Mouse (Mus musculus) neural tube, embryonic 12.5 days (tissue): Measurements from ENCODE around the gene Ing5. TPM values are rescaled to one million over a fixed set of nuclear protein-coding genes. Genes with fewer than 3 reads are reported as not detected.
A peak's percentile ranks its signal among the peaks of the same experiment; 100 is the strongest.
"Not testable (repeated sequence)": the region's sequence is repeated elsewhere in the genome, so short reads cannot be mapped to it uniquely, and the experiment has no call there.

ENCODE experiments used
- ATAC-seq: fragments of 200-750 bp; cut with Nextera tagmentation; 2 replicates; pipeline ENCODE4 v1.8.0; 2017; ENCODE audit warnings: low read depth, mild to moderate bottlenecking, moderate TSS enrichment, moderate library complexity; ENCODE audit not compliant: low FRiP score
- H3K27ac ChIP-seq: fragments of 300-500 bp; sonication (generic); 2 replicates; pipeline ENCODE4 v1.5.1; 2016
- H3K27me3 ChIP-seq: fragments of 300-500 bp; sonication (generic); replicated peaks from 2 replicates; pipeline ENCODE4 v1.6.1; 2016; ENCODE audit warnings: mild to moderate bottlenecking
- H3K36me3 ChIP-seq: fragments of 300-500 bp; sonication (generic); 2 replicates; pipeline ENCODE4 v1.6.1; 2016; ENCODE audit warnings: mild to moderate bottlenecking
- H3K4me1 ChIP-seq: fragments of 300-500 bp; sonication (generic); 2 replicates; pipeline ENCODE4 v1.6.1; 2016
- H3K4me2 ChIP-seq: fragments of 300-500 bp; sonication (generic); replicated peaks from 2 replicates; pipeline ENCODE4 v1.6.1; 2016; ENCODE audit warnings: mild to moderate bottlenecking
- H3K4me3 ChIP-seq: fragments of 300-500 bp; sonication (generic); 2 replicates; pipeline ENCODE4 v1.5.1; 2016
- H3K9ac ChIP-seq: fragments of 300-500 bp; sonication (generic); 2 replicates; pipeline ENCODE4 v1.6.1; 2016; ENCODE audit warnings: mild to moderate bottlenecking
- H3K9me3 ChIP-seq: fragments of 300-500 bp; sonication (generic); 2 replicates; pipeline ENCODE4 v1.6.1; 2016; ENCODE audit warnings: mild to moderate bottlenecking
- WGBS: fragments of 180-500 bp; shearing (Covaris S2); methylation state at CpG from one replicate; pipeline ENCODE4 v1.1.7; 2016; 5-methylcytosine and 5-hydroxymethylcytosine counted together
- polyA plus RNA-seq: library from polyadenylated mRNA; unstranded; fragments of >200 nt; fragmentation: Nextera tagmentation; extraction: Ambion mirVana; gene quantifications from 2 replicates; pipeline ENCODE4 v1.2.1, GENCODE M21; 2016

The Ing5 gene
- 12.4 and 14.0 TPM in 2 replicates for polyA plus RNA-seq

DNA sequence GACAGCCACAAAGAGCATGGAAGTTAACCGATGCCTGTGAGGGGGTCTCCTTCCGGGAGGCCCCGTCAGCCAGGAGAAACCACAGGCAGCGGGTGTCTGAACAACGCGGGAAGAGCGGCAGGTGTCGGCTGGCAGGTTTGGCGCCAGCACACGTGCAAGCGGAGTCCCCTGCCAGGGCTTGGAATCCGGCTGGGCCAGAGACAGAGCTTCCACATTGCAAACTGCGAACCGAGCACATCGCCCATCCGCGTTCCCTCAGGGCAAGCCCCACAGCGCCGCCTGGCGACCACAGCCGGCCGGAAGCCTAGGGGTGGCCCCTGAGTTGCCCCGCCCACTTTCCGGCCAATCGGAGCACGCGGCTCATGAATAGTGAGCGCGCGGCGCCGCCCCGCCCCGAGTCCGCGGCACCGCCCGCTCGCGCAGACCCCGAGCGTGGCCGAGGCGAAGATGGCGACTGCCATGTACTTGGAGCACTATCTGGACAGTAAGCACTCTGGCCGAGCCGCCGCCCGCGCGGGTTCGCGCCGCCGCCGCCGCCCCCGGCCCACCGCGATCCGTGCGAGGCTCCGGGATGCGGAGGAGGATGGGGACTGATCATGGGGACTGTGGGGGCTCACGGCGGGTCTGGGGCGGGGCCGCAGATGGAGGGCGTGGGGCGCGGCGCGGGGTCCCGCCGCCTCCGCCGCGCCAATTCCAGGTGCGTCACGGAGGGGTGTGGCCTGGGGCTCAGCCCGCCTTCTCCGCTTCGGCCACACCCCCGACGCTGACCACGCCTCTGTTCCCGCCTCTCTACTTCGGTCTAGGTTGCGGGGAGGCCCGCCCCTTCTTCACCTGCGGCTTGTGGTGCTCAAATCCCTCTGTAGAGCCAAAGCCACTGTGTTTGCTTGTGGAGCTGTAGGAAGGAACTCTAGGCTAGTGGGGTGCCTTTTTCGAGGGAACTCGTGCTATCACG lies at the start of gene Ing5:
Gene Ing5 (plus strand): TSS at position 410 of the 952 bp plus-strand sequence.
- peak; percentile 97 for ATAC-seq
- Histone ChIP-seq H3K4me2 (peak within 1 kb of the TSS; percentile 83), H3K4me1 (peaks cover 19% of the 10 kb centered on the region), H3K27me3 (no peaks in the 10 kb centered on the region), H3K4me3 (peak within 1 kb of the TSS; percentile 83), H3K27ac (peak within 1 kb of the TSS; percentile 92), H3K9ac (peak within 1 kb of the TSS; percentile 84), H3K36me3 (peaks cover 34% of the 10 kb centered on the region), H3K9me3 (no peaks in the 10 kb centered on the region)
- under 1% methylated on average over 91 of the region's 94 CpGs for WGBS

DNA sequence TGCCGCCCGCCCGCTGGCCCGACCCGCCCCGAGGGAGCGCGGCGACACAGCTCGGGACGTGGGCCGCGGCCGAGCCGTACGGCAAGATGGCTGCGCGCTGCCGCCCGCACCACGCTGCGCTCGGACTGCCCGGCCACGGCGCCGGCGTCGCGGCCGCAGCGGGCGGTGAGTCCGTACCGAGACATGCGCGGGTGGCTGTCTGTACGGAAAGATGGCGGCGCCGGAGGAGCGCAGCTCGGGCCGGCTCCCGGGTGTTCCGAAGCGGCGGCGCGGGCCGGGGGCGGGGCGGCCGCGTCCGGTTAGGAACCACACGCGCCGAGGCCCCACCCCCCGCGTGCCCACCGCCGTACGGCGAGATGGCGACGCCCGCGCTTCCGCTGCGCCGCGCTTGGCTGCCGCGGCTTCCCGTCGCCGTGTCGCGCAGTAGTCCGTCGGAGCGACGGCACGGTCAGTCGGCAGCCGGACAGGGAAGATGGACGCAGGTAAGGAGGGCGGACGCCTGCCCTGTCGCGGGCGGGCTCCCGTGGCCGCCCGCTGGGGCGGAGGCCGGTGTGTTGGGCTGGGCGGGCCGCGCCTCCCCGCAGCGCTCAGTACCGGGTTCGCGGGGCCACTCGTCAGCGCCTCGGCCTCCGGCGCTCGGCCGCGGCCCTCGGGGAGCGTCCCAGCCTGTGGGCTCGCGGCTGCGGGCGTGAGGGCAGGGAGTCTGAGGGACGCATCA lies 49.0 kb upstream of the Ing5 start, which contains the start of gene Thap4:
Gene Thap4 (minus strand): TSS at position 292 of the 718 bp plus-strand sequence.
- peak; percentile 91 for ATAC-seq
- Histone ChIP-seq H3K27ac (peak within 1 kb of the TSS; percentile 82), H3K9me3 (no peaks in the 10 kb centered on the region), H3K4me3 (peak within 1 kb of the TSS; percentile 95), H3K9ac (peak within 1 kb of the TSS; percentile 89), H3K27me3 (no peaks in the 10 kb centered on the region), H3K36me3 (peaks cover 10% of the 10 kb centered on the region), H3K4me1 (peaks cover 18% of the 10 kb centered on the region), H3K4me2 (peak within 1 kb of the TSS; percentile 91)
- under 1% methylated on average over 108 of the region's 121 CpGs for WGBS

DNA sequence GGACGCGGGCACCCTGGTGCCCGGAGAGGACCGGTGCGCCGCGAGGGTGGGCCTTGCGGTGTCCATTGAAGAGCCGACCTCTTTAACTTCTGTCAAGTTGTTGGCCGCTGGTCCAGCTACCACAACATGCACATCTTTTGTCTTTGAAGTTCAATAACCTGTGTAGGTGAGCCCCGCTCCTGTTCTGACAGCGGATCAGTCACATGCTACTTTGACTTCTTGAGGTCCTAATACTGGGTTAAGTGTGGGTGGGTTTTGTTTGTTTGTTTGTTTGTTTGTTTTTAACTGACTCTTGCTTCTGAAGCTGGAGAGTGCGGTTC lies 48.5 kb upstream of the Ing5 start:
- peak overlapping the region; percentile 91 for H3K4me2 ChIP-seq
- WGBS: under 1% methylated on average over 13 of the region's 13 CpGs
- H3K4me1 ChIP-seq: peaks cover 18% of the 10 kb centered on the region
- no peaks in the 10 kb centered on the region for H3K9me3 ChIP-seq
- H3K9ac ChIP-seq: peak overlapping the region; percentile 89
- H3K27ac ChIP-seq: peak overlapping the region; percentile 82; the same call in 1 of the 2 replicates
- peak overlapping the region; percentile 95 for H3K4me3 ChIP-seq
- H3K36me3 ChIP-seq: peaks cover 4% of the 10 kb centered on the region
- H3K27me3 ChIP-seq: no peaks in the 10 kb centered on the region
- ATAC-seq: no peak

DNA sequence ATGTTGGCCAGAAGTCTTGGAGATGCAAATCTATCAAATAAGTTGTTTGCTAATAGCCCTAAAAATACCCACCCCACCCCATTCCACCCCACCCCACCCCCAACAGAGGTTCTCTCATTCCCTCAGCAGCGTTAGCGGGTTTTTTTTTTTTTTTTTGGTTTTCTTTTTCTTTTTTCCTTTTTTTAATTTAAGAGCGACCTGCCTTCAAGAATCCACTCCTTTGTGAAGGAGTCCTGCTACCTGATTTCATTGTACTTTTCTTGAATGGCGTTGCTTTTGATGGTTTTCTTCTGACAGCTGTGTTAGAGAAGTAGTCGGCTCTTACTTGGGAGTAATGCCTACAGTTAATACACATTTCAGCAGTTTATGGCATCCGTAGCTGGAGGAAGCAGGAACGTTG lies 48.1 kb upstream of the Ing5 start:
- no peaks in the 10 kb centered on the region for H3K9me3 ChIP-seq
- H3K4me2 ChIP-seq: peak overlapping the region; percentile 91
- peaks cover 18% of the 10 kb centered on the region for H3K4me1 ChIP-seq
- peak overlapping the region; percentile 89 for H3K9ac ChIP-seq
- WGBS: 33% methylated on average over 7 of the region's 7 CpGs
- no peaks in the 10 kb centered on the region for H3K27me3 ChIP-seq
- no peak overlapping the region for H3K27ac ChIP-seq
- peaks cover under 1% of the 10 kb centered on the region; the same call in 1 of the 2 replicates for H3K36me3 ChIP-seq
- no peak for ATAC-seq
- peak overlapping the region; percentile 95 for H3K4me3 ChIP-seq

DNA sequence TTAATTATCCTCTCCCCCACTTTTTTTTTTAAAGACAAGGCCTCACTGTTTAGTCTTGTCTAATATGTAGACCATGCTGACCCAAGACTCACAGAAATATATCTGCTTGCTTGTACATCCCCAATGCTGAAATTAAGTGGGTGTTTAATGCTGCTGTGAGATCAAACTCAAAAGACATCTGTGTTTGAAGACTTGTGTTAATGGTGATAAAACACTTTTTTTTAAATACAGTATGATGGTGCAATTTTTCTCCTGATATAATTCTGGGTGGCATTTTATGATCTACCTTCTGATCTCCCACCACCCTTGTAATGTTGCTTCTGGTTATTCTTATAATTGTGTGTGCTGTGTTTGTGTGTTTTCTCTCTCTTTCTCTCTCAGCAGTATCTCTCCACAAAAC lies 47.6 kb upstream of the Ing5 start:
- Histone ChIP-seq H3K9ac (no peak overlapping the region), H3K27ac (no peak overlapping the region), H3K4me2 (peak overlapping the region; percentile 91; the same call in 1 of the 2 replicates), H3K4me1 (peaks cover 18% of the 10 kb centered on the region), H3K4me3 (no peak overlapping the region), H3K36me3 (no peaks in the 10 kb centered on the region), H3K27me3 (no peaks in the 10 kb centered on the region), H3K9me3 (no peaks in the 10 kb centered on the region)
- ATAC-seq: no peak

DNA sequence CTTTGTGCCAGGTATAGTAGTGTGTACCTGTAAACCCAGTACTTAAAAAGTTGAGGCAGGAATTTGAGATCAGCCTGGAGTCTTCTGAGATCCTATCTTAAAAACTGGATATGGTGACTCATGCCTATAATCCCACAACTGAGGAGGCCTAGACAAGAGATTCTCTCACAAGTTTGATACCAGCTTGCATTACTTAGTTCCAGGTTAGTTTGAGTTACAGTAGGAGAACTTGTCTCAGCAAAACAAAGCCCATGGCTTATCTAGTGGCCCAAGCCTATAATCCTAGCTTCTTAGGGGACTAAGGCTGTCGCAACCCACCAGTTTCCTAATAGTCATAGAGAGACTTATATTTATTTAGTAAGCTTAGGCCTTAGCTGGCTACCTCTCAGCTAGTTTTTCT lies 43.7 kb upstream of the Ing5 start:
- Histone ChIP-seq H3K27me3 (no peaks in the 10 kb centered on the region), H3K4me2 (no peak overlapping the region), H3K4me1 (peaks cover 10% of the 10 kb centered on the region), H3K4me3 (no peak overlapping the region), H3K36me3 (no peaks in the 10 kb centered on the region), H3K9ac (no peak overlapping the region), H3K9me3 (no peaks in the 10 kb centered on the region), H3K27ac (no peak overlapping the region)
- no peak for ATAC-seq
- WGBS: 100% methylated on average over 1 of the region's 1 CpGs

DNA sequence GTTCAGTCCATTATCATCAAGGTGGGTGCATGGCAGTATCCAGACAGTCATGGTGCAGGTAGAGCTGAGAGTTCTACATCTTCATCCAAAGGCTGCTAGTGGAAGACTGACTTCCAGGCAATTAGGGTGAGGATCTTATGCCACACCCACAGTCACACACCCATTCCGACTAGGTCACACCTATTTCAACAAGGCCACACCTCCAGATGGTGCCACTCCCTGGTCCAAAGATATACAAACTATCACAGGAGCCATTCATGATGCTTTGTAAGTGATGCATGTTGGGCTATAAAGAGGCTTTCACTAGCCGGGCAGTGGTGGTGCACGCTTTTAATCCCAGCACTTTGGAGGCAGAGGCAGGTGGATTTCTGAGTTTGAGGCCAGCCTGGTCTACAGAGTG lies 40.2 kb upstream of the Ing5 start:
- H3K27ac ChIP-seq, H3K9me3 ChIP-seq, H3K36me3 ChIP-seq, H3K27me3 ChIP-seq, H3K4me2 ChIP-seq, H3K4me3 ChIP-seq, ATAC-seq, H3K4me1 ChIP-seq, H3K9ac ChIP-seq: not testable (repeated sequence)
- WGBS: 93% methylated on average over 3 of the region's 3 CpGs

DNA sequence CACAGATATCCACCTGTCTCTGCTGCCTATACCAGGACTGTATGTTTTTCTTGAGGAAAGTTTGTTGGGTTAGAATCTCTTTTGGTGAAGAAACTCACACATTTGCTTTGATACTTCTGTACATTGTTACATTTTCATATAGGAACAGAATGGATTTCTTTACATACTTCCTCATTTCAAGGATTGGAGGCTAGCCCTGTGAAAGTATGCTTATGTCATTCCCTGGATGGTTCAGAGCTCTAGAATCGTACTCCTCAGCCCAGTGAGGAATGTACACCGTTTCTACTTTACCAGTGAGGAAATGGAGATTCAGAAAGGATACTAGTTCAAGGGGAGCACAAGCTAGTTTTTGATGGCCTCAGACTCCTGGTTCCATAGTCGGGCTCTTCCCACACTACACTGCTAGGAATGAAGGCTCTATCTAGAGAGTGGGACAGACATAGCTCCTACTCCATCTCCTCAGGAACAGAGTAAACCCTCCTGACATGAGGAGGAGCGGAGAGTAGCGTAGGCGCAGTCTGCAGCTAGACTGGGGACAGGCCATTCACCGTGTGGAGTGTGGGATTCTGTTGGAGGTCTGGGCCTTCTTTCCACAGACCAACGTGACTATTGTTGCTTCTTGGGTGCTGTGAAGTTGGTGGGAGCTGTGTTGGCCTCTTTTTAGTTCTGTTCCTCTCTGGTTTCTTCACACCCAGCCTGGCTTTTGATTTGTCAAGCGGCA lies 38.7 kb upstream of the Ing5 start:
- Histone ChIP-seq H3K4me3 (no peak overlapping the region), H3K4me1 (no peaks in the 10 kb centered on the region), H3K36me3 (peaks cover 13% of the 10 kb centered on the region), H3K4me2 (no peak overlapping the region), H3K27ac (no peak overlapping the region), H3K9ac (no peak overlapping the region), H3K27me3 (no peaks in the 10 kb centered on the region), H3K9me3 (no peaks in the 10 kb centered on the region)
- WGBS: 94% methylated on average over 9 of the region's 9 CpGs
- no peak for ATAC-seq

DNA sequence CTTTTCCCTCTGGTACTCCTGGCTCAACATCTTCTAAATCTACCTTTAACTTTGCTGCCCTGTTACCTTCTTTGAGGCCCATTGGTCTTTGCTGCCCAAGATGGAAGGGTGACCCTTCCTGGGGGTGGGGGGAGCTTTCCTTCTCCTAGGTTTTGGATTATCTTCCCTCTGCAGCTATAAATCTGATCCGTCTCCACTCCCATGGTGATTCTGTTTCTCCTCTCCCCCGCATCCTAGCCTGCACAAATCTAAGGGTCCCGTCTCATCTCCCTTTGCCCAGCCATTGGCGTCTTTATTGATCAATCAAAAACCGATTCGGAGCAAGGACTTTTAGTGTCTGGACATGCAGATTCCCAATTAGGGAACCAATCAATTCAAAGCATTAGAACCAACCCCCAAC lies 36.2 kb upstream of the Ing5 start:
- Histone ChIP-seq H3K9ac (no peak overlapping the region), H3K9me3 (no peaks in the 10 kb centered on the region), H3K4me2 (no peak overlapping the region), H3K36me3 (peaks cover 20% of the 10 kb centered on the region), H3K4me3 (no peak overlapping the region), H3K27ac (no peak overlapping the region), H3K27me3 (no peaks in the 10 kb centered on the region), H3K4me1 (no peaks in the 10 kb centered on the region)
- ATAC-seq: no peak
- WGBS: 95% methylated on average over 6 of the region's 6 CpGs

DNA sequence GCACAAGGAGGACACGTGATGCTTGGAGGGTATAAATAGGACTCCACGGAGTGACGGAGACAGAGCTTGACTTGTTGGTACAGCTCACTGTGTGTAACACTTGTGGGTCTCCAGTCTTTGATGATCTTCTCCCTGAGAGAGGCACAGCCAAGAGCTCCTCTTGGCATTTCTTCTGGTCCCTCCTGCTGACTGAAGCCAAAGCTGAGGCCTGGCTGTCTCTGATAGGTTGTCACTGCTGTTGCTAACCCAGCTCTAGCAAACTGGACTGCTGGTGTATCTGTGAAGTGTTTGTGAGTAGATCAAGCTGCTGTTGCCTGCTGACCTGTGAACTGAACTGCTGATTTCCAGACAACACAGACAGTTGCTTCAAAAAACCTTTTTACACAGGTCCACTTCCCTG lies 33.9 kb upstream of the Ing5 start:
- no peak overlapping the region for H3K9ac ChIP-seq
- 97% methylated on average over 3 of the region's 3 CpGs for WGBS

DNA sequence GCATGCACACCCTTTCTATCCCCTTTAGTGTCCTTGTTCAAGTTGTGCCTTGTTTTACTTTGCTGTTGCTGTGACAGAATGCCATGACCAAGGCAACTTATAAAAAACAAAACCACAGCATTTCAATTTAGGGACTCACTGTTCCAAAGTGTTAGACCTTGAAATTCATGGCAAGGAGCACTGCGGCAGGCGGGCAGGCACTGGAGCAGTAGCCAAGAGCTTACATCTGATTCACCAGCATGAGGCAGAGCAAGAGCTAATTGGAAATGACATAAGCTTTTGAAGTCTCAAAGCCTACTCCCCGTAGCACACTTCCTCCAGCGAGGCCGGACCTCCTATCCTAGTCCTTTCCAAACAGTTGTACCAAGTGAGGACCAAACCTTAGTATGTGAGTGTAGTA lies 27.1 kb upstream of the Ing5 start:
- no peak overlapping the region for H3K9ac ChIP-seq
- no peak for ATAC-seq
- H3K4me2 ChIP-seq: no peak overlapping the region
- no peak overlapping the region for H3K4me3 ChIP-seq
- no peak overlapping the region for H3K27ac ChIP-seq
- no peaks in the 10 kb centered on the region for H3K4me1 ChIP-seq
- peaks cover 80% of the 10 kb centered on the region for H3K36me3 ChIP-seq
- H3K27me3 ChIP-seq: no peaks in the 10 kb centered on the region
- 92% methylated on average over 5 of the region's 5 CpGs for WGBS
- no peaks in the 10 kb centered on the region for H3K9me3 ChIP-seq

More for the DNA sequence above, 33.9 kb upstream of the Ing5 start:
- no peak overlapping the region for H3K27ac ChIP-seq
- ATAC-seq: no peak
- H3K9me3 ChIP-seq: no peaks in the 10 kb centered on the region
- no peak overlapping the region for H3K4me2 ChIP-seq
- H3K4me3 ChIP-seq: no peak overlapping the region
- H3K4me1 ChIP-seq: no peaks in the 10 kb centered on the region
- no peaks in the 10 kb centered on the region for H3K27me3 ChIP-seq
- peaks cover 42% of the 10 kb centered on the region for H3K36me3 ChIP-seq

DNA sequence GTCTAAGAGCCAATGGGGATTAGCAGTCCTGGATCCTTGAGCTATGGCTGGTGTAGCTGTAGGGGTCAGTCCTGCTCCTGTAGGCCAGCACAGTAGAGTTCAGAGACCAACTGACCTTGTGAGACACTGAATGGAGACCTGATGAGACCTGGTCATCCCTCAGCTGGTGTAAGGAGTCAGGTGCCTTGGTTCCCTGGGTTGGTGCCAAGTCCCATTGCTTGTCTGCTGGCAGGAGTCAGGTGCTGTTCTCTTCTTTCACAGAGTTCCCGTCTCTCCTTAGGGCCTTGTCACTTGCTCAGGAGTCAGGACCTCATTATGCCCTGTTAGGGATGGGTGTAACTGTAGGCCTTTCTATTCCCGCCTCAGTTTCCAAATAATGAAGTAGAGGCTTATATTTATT lies 16.9 kb upstream of the Ing5 start:
- Histone ChIP-seq H3K9ac (no peak overlapping the region), H3K27me3 (no peaks in the 10 kb centered on the region), H3K9me3 (no peaks in the 10 kb centered on the region), H3K36me3 (peaks cover 95% of the 10 kb centered on the region), H3K27ac (no peak overlapping the region), H3K4me1 (no peaks in the 10 kb centered on the region), H3K4me2 (no peak overlapping the region), H3K4me3 (no peak overlapping the region)
- ATAC-seq: no peak
- 93% methylated on average over 2 of the region's 2 CpGs for WGBS
